Mouse (Mus musculus) embryonic fibroblast, embryonic 13.5 days (primary cell): Measurements from ENCODE around the gene Dok5.

ENCODE experiments used
- CTCF ChIP-seq: IDR thresholded peaks from 2 replicates; pipeline ENCODE4 v1.5.1; 2011; ENCODE audit warnings: mild to moderate bottlenecking, control low read depth, low read length, moderate library complexity, borderline replicate concordance; ENCODE audit not compliant: insufficient read depth
- POLR2A ChIP-seq: IDR thresholded peaks from 2 replicates; pipeline ENCODE4 v1.6.1; 2011; ENCODE audit warnings: low read depth, mild to moderate bottlenecking, control low read depth, low read length, moderate library complexity

DNA sequence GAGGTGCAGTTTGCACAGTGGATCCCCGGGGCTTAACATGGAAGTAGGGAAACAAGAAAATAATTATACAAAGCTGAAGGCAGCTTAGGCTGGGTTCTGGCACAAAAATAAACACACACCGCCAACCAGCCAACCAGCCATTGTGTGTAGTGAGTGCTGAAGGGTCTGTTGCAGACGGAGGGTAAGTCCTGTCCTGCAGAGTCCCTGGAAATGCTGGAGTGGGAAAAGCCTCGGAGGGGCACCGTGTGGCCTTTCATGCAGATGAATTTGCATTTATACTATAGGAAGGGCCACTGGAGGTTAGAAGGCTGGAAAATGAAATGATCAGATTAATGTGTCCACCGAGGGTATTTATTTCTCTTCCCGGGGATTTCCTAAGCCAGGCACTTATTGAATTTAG lies 97.2 kb downstream of the Dok5 start:
- no peak for TF ChIP-seq POLR2A
- no peak for TF ChIP-seq CTCF
